Mouse (Mus musculus): ENCODE data around the gene Emb. TPM values are rescaled to one million over a fixed set of nuclear protein-coding genes. Genes with fewer than 3 reads are reported as not detected.

The Emb gene
- polyA plus RNA-seq, 1 experiment from 2014 or later = 10.2 TPM

DNA sequence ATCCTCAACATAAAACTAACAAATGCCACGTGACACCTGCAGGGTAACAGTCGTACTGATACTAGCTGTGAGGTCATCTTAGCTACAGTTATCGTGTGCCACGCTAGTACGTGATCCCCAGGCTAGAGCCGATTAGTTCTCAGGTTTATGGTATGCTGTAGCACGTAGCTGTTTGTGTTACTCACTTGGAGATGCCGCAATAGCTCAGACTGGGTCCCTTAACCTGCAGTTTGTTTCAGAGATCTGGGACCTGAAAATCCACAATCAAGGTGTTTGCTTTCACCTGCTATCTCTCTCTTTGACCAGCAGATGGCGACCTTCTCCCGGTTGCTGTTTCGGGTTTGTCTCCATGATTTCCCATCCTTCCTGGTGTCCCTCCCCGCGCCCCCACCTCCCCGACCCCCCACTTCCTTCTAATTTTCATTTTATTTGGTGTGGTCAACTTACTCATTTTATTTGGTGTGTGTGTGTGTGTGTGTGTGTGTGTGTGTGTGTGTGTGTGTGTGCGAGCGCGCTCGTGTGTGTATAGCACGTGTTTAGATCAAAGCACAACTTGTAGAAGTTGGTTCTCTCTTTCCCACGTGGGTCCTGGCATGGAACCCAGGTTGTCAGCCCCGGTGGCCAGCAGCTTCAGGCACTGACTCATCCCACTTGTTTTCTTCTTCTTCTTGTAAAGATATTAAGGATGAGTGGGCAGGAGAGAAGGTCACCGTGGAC, 5.4 kb upstream of the Emb start:
- H3K4me2 ChIP-seq (replicated peaks) = no peak overlapping the region
- no peaks in the 10 kb centered on the region for H3K9me3 ChIP-seq
- peak; percentile 59; the same call in 1 of the 2 replicates for ATAC-seq (replicated peaks)
- WGBS = 48% methylated on average over 22 of the region's 22 CpGs
- H3K27me3 ChIP-seq = no peaks in the 10 kb centered on the region
- no peak overlapping the region for H3K9ac ChIP-seq (replicated peaks)
- no peaks in the 10 kb centered on the region for H3K36me3 ChIP-seq
- no peak overlapping the region for H3K4me3 ChIP-seq
- no peaks in the 10 kb centered on the region for H3K4me1 ChIP-seq
- no peak overlapping the region for H3K27ac ChIP-seq (replicated peaks)

DNA sequence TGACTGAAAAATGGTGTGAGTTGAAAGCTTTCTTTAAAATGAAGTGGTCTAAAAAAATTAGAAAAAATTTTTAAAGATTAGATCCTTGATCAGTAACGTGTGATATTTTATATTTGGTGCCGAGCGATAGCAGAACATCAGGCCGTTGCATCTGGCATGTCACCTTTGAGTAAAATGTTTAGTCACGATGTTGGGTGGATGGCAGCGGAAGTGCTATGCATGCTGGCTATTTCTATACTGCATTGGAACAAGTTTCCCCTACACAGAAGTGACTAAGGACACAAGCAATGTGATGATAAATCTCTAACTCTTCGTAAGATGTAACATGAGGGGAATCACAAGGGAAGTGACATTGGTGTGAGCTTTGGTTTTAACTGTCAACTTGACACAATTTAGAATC, 3.7 kb upstream of the Emb start:
- 93% methylated on average over 7 of the region's 7 CpGs for WGBS
- Histone ChIP-seq H3K4me2 (replicated peaks) (no peak overlapping the region), H3K9me3 (no peaks in the 10 kb centered on the region), H3K36me3 (no peaks in the 10 kb centered on the region), H3K27me3 (no peaks in the 10 kb centered on the region), H3K4me1 (no peaks in the 10 kb centered on the region), H3K9ac (replicated peaks) (no peak overlapping the region), H3K27ac (replicated peaks) (no peak overlapping the region), H3K4me3 (no peak overlapping the region)
- no peak for ATAC-seq (replicated peaks)

DNA sequence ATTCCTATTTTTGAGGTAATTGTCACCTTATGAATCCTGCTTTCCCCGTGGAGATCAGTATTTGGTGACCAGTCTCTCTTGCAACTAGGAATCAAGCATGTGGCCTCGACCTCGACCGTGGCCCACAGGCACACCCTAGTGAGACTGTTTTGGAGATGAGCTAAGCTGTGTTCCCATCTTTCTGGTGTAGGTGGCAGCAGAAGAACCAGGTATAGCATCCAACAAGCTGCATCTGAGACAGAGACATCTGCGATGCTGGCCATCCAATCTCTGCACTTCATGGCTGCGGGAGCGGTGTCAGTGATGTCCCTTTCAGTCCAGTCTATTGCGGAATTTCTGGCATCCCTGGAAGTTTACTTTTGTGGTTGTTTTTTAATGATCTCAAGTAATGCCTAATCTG, 2.3 kb upstream of the Emb start:
- no peak overlapping the region for H3K4me3 ChIP-seq
- H3K36me3 ChIP-seq = no peaks in the 10 kb centered on the region
- H3K9me3 ChIP-seq = no peaks in the 10 kb centered on the region
- no peak overlapping the region for H3K9ac ChIP-seq (replicated peaks)
- H3K27ac ChIP-seq (replicated peaks) = no peak overlapping the region
- no peak overlapping the region for H3K4me2 ChIP-seq (replicated peaks)
- H3K4me1 ChIP-seq = no peaks in the 10 kb centered on the region
- H3K27me3 ChIP-seq = no peaks in the 10 kb centered on the region
- no peak for ATAC-seq (replicated peaks)
- 95% methylated on average over 8 of the region's 8 CpGs for WGBS

DNA sequence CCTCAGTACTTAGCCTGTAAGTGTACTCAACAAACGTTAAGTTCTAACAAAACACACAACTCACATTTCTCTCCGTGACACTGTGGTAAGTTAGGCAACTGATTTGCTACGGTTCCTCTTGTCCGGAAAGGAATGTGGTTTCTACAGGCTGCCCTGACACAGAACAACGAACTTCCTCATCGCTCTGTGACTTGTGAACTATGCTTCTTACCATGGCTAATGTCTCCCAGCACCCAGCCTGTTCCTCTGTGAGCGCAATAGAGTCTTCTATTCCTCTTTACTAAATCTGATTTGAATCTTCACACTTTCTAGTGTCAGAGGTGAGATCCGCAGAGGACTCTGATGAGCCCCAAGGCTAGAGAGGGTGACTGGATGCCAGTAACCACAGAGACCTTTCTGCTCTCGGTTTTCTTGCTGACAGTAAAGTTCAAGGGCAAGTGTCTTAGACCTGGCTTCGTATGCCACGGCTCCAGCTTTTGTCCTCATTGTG, 3.1 kb downstream of the Emb start:
- no peak overlapping the region for H3K4me2 ChIP-seq (replicated peaks)
- no peaks in the 10 kb centered on the region for H3K27me3 ChIP-seq
- no peak for ATAC-seq (replicated peaks)
- WGBS = 84% methylated on average over 11 of the region's 11 CpGs
- no peak overlapping the region for H3K27ac ChIP-seq (replicated peaks)
- H3K4me3 ChIP-seq = no peak overlapping the region
- no peaks in the 10 kb centered on the region for H3K36me3 ChIP-seq
- no peaks in the 10 kb centered on the region for H3K4me1 ChIP-seq
- no peak overlapping the region for H3K9ac ChIP-seq (replicated peaks)
- no peaks in the 10 kb centered on the region for H3K9me3 ChIP-seq

DNA sequence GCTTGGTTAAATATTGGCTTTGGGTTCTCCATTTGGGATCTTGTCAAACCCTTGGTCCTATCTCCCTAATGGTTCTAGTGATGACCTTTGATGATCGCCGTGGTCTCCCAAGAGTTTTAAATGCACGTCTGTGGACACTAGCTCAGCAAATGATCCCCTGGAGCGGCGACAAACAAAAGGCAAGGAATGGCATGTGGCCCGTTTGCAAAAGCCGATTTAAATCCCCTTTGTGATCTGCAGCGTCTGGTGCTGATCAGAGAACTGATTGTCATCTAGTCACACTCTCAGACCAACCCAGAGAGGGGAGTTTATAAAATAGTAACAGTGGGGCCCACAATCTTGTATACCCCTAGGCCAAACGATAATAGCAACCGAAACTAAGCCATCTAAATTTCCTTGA, 7.1 kb downstream of the Emb start:
- WGBS = 6% methylated on average over 10 of the region's 10 CpGs
- H3K36me3 ChIP-seq = no peaks in the 10 kb centered on the region
- no peak overlapping the region for H3K9ac ChIP-seq (replicated peaks)
- no peak overlapping the region for H3K27ac ChIP-seq (replicated peaks)
- no peak overlapping the region for H3K4me2 ChIP-seq (replicated peaks)
- no peak overlapping the region for H3K4me3 ChIP-seq
- H3K4me1 ChIP-seq = peaks cover 8% of the 10 kb centered on the region
- ATAC-seq (replicated peaks) = no peak
- no peaks in the 10 kb centered on the region for H3K9me3 ChIP-seq
- H3K27me3 ChIP-seq = no peaks in the 10 kb centered on the region

DNA sequence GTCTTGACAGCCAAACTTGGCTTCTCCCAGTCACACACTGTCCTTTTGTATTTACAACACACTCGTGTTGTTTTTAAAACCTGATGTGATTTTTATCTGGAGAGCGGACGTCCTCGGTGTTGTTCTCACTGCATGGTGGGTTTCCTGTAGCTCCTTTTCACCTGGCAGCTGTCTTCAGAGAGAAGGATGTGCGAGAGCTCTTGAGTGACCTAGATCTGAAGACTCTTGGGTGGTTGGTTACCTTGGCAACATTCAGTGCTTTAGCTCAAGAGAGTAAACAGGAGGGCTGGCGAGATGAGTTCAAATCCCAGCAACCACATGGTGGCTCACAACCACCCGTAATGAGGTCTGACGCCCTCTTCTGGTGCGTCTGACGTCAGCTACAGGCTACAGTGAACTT, 7.8 kb downstream of the Emb start:
- Histone ChIP-seq H3K9ac (replicated peaks) (no peak overlapping the region), H3K4me3 (no peak overlapping the region), H3K27ac (replicated peaks) (no peak overlapping the region), H3K4me2 (replicated peaks) (no peak overlapping the region), H3K9me3 (no peaks in the 10 kb centered on the region), H3K36me3 (no peaks in the 10 kb centered on the region), H3K4me1 (peaks cover 10% of the 10 kb centered on the region), H3K27me3 (no peaks in the 10 kb centered on the region)
- ATAC-seq (replicated peaks) = no peak
- WGBS = 17% methylated on average over 10 of the region's 10 CpGs

DNA sequence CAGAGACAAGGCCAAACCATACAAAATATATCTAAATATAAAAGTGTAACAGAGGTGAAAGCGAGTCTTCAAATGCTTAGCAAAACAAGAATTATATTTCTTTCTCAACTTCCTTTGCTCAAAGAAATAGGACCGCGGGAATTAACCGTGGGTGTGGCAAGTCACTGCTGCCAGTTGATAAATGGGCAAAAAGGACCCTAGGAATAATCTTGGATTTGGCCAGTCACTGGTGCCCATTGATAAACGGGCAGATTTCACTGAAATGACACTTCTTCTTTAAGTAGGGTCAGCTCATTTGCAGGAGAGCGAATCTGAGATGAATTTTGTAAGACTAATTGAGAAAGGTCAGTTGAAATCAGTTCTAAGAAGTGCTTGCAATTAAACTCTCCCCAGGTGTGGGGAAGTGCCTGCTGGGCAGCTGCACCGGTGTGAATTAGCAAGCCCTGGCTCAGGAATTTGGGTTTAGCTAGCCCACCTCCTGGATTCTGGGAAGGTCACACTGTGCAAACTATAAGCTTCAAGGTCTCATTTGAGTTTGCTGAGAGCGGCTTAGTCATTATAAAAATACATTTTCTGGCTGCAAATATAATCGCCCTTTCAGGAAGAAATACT, 8.5 kb downstream of the Emb start:
- Histone ChIP-seq H3K9me3 (no peaks in the 10 kb centered on the region), H3K27ac (replicated peaks) (no peak overlapping the region), H3K36me3 (no peaks in the 10 kb centered on the region), H3K27me3 (no peaks in the 10 kb centered on the region), H3K4me1 (peaks cover 15% of the 10 kb centered on the region), H3K9ac (replicated peaks) (no peak overlapping the region), H3K4me2 (replicated peaks) (no peak overlapping the region), H3K4me3 (no peak overlapping the region)
- no peak for ATAC-seq (replicated peaks)
- WGBS = 17% methylated on average over 9 of the region's 9 CpGs

DNA sequence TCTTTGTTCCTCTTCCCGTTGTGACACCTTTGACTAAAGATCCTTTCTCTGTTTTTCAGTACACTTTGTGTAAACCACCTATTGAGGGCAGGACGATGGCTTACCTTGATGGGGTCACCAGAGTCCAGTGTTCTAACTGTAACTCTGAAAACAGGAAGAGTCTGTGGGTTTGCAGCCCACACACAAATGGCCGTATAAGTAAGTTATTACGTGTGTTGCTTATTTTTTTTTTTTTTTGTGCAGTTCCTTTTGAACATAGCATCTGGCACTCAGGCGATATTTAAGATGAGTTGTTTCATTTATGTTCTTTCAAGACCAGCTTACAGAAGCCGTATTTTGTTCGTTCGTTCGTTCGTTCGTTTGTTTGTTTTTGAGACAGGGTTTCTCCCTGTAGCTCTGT, 9.3 kb downstream of the Emb start:
- no peak overlapping the region for H3K9ac ChIP-seq (replicated peaks)
- 61% methylated on average over 11 of the region's 11 CpGs for WGBS
- ATAC-seq (replicated peaks) = no peak
- H3K27ac ChIP-seq (replicated peaks) = no peak overlapping the region
- H3K4me2 ChIP-seq (replicated peaks) = no peak overlapping the region
- H3K4me1 ChIP-seq = peaks cover 15% of the 10 kb centered on the region
- no peaks in the 10 kb centered on the region for H3K27me3 ChIP-seq
- no peak overlapping the region for H3K4me3 ChIP-seq
- H3K36me3 ChIP-seq = no peaks in the 10 kb centered on the region
- H3K9me3 ChIP-seq = no peaks in the 10 kb centered on the region

DNA sequence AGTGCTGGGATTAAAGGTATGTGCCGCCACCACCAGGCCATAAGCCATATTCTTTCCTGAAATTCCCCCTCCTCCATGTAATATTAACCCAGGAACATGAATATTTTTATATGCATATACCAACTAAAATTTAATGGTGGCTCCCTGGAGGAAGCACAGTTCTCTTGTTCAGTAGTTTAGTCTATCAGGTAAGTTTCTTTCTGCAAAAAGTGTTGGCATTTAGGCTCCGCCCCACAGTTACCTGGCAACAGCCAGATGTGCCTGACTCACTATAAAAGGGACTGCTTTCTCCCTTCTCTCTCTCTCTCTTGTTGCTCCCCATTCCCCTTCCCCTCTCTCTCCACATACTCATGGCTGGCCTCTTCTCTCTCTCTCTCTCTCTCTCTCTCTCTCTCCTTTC, 9.8 kb downstream of the Emb start:
- no peak for ATAC-seq (replicated peaks)
- no peaks in the 10 kb centered on the region for H3K27me3 ChIP-seq
- no peak overlapping the region for H3K4me3 ChIP-seq
- peaks cover 15% of the 10 kb centered on the region for H3K4me1 ChIP-seq
- H3K36me3 ChIP-seq = no peaks in the 10 kb centered on the region
- 80% methylated on average over 2 of the region's 2 CpGs for WGBS
- no peaks in the 10 kb centered on the region for H3K9me3 ChIP-seq
- H3K4me2 ChIP-seq (replicated peaks) = no peak overlapping the region
- H3K9ac ChIP-seq (replicated peaks) = no peak overlapping the region
- no peak overlapping the region for H3K27ac ChIP-seq (replicated peaks)

DNA sequence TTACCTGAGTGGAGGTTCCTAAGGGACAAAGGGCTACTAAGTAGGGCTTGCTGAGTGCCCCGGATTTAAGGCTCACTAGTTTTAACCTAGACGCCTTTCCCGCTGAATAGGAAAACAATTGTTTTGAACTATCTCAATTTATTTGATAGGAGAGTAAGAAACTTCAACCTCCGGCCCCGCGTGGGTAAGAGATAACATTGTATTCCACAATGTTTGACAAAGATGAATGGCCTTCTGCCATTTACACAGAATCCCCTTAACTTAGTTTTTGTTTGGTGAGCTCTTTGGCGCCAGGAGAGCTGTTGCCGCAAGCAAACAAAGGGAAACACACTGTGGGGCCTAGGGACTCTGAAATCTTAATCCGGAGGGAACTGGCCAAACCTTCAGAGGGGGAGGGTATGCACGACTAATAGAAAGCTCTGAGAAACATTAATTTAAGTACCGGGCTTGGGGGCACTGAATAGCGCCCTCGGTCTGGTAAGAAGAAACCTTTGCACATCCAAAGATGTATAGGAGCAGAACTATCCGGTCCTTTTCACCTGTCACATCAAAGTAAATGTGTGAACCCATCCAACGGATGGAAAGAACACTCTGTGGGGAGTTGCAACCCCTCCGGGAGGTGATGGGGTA, 11.7 kb downstream of the Emb start:
- Histone ChIP-seq H3K36me3 (no peaks in the 10 kb centered on the region), H3K9ac (replicated peaks) (peak overlapping the region; percentile 92), H3K27me3 (no peaks in the 10 kb centered on the region), H3K27ac (replicated peaks) (peak overlapping the region; percentile 56), H3K4me1 (peaks cover 15% of the 10 kb centered on the region), H3K4me3 (peak overlapping the region; percentile 92), H3K4me2 (replicated peaks) (peak overlapping the region; percentile 82), H3K9me3 (no peaks in the 10 kb centered on the region)
- WGBS = 3% methylated on average over 16 of the region's 16 CpGs
- peak; percentile 12 for ATAC-seq (replicated peaks)

DNA sequence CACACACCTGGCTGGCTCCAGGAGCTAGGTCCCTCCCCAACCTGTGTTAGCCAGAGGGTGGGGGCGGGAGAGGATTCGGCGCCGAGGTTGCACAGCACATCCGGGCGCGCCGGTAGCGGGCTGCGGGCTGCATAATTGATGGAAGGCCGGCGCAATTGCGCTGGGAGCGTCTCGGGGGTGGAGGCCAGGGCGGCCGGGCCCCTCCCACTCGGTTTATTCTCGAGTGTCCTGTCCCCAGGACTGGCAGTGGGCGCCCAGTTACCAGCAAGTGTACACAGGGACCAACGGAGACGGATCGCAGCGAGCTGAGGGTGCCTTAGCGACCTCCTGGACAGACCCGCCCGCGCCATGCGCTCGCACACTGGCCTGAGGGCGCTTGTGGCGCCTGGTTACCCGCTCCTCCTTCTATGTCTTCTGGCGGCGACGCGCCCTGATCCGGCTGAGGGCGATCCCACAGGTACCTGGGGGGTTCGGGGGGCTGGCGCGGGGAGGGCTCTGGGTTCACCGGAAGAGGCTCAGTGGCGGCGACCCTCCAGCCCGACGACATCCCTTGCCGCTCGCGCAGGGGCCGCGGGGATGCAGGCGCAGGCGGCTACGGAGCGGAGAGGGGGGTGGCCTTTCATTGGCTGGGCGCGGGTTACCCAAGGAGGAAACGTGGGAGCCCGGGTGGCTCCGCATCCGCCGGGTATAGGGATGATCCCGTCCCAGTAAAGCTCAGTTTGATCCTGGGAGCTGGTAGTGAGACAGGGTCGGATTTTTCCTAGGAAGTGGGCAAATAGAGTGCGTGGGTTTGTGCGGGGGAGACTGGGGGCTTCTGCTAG, 12.4 kb downstream of the Emb start, which contains the start of gene Gm17509:
Gm17509 (minus strand) TSS at position 575 of the 821 bp plus-strand sequence.
- Histone ChIP-seq H3K36me3 (no peaks in the 10 kb centered on the region), H3K4me3 (peak within 1 kb of the TSS; percentile 92), H3K4me1 (peaks cover 15% of the 10 kb centered on the region), H3K9ac (replicated peaks) (peak within 1 kb of the TSS; percentile 92), H3K27ac (replicated peaks) (peak within 1 kb of the TSS; percentile 56), H3K9me3 (no peaks in the 10 kb centered on the region), H3K27me3 (no peaks in the 10 kb centered on the region), H3K4me2 (replicated peaks) (peak within 1 kb of the TSS; percentile 82)
- ATAC-seq (replicated peaks) = peak; percentile 94
- WGBS = 0% methylated on average over 67 of the region's 67 CpGs

DNA sequence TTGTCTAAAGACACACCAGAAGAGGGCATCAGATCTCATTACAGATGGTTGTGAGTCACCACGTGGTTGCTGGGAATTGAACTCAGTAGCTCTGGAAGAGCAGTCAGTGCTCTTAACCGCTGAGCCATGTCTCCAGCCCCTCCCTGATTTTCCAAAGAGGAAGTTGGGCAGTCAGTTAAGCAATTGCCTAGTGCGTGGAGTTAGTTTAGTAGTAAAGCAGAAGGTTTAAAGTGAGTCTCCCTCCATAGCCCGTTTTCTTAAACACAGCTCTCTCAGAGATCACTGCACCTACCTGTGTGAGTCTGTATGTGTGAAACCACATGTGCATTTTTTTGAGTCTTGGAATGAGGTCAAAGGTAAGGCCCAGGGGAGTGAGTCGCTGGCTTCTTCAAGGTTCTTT, 14.8 kb downstream of the Emb start:
- Histone ChIP-seq H3K4me1 (peaks cover 15% of the 10 kb centered on the region), H3K4me2 (replicated peaks) (no peak overlapping the region), H3K27ac (replicated peaks) (no peak overlapping the region), H3K9ac (replicated peaks) (no peak overlapping the region), H3K27me3 (no peaks in the 10 kb centered on the region), H3K4me3 (no peak overlapping the region), H3K9me3 (no peaks in the 10 kb centered on the region), H3K36me3 (no peaks in the 10 kb centered on the region)
- 57% methylated on average over 5 of the region's 5 CpGs for WGBS
- no peak for ATAC-seq (replicated peaks)
